Mouse (Mus musculus) monocyte, adult 5-6 weeks (primary cell): Measurements from ENCODE around the gene Pou3f1. TPM values are rescaled to one million over a fixed set of nuclear protein-coding genes. Genes with fewer than 3 reads are reported as not detected.

Experiments used
- ATAC-seq: fragments of 153-309, 156-312 bp; replicated peaks from 2 replicates; pipeline ENCODE4 v1.8.0; 2017; ENCODE audit warnings: mild to moderate bottlenecking; ENCODE audit not compliant: low TSS enrichment, insufficient number of reproducible peaks, severe bottlenecking, poor library complexity, low FRiP score
- total RNA-seq: library from RNA; stranded (forward); fragments of 200-1000, 200-491, 200-594 nt; gene quantifications from 3 replicates; pipeline ENCODE4 v1.2.3, GENCODE M21; 2017

The Pou3f1 gene
- total RNA-seq, 1 experiment from 2014 or later = not detected

GRCm38 (mm10) chr4:124682270-124682669 is 25.7 kb downstream of the Pou3f1 start:
- ATAC-seq = no peak

GRCm38 (mm10) chr4:124683474-124683873 is 26.9 kb downstream of the Pou3f1 start:
- no peak for ATAC-seq

DNA sequence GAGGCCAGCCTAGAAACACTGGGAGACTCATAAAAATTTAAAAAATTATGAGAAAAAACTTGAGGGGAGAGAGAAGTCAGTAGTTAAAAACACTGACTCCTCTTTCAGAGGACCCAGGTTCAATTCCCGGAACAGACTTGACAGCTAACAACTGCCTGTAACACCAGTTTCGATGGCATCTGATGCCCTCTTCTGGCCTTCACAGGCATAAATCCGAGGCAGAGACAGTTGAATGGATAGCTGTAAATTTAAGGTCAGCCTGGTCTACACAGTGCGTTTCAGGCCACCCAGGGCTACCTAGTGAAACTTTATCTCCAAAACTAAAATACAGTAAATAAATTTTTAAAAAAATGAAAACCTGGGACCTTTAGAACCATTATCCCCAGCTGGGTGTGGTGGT is 28.4 kb downstream of the Pou3f1 start:
- ATAC-seq = no peak

DNA sequence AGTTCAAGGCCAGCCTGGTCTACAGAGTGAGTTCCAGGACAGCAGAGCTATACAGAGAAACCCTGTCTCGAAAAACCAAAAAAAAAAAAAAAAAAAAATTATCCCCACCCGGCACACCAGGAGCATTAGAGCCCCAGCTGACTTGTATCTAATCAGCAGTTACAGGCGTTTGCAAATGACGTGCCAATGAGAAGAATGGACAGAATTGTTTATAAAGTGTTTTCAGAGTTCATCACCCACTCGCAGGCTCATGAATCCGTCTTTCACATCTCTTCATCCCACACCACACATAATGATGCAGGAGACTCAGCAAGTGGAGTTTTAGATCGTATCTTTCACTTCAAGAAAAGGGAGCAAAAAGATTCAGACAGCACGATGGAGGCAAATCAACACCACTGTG is 28.8 kb downstream of the Pou3f1 start:
- ATAC-seq = no peak

GRCm38 (mm10) chr4:124685897-124686402 is 29.3 kb downstream of the Pou3f1 start:
- no peak for ATAC-seq

DNA sequence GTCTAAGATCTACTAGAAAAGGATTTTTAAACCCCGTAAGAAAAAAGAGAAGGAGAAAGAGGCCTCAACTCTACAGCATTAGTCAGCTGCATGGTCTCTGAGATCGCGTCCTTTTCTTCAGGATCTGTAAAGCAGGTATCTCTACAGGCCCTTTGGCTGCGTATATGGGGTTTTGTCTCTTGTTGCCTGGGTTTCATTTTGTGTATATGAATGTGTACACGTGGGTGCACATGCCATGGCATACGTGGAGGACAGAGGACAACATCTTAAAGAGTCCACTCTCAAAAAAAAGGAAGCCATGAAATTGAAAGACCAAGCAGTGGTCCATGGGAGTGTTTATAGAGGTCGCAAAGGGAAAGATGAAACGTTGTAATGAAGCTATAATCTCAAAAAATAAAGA is 34.8 kb downstream of the Pou3f1 start:
- no peak for ATAC-seq

DNA sequence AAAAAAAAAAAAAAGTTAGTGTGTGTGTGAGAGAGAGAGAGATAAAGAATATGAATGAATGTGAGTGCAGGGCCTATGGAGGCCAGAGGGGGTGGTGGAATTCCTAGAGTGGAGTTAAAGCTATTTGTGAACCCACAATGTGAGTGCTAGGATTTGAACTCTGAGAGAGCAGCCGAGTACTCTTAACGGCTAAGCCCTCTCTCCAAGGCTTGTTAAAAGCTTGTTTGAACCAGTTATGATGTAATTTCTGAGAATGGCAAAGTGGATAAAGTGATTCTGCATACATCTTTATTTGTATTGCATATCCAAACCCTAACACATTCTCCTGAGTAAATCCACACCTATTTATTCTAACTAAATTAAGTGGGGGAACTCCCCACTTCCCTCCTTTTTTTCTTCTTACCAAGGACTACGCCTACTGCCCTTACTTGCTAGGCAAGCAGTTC is 35.8 kb downstream of the Pou3f1 start:
- no peak for ATAC-seq

GRCm38 (mm10) chr4:124693135-124693894 is 36.7 kb downstream of the Pou3f1 start, which contains the start of gene Utp11:
Gene Utp11, minus strand, starts transcription at chr4:124693600.
- ATAC-seq = peak; percentile 95

- no peak for ATAC-seq
Observed at GRCm38 (mm10) chr4:124694572-124694971, 38.0 kb downstream of the Pou3f1 start.

DNA sequence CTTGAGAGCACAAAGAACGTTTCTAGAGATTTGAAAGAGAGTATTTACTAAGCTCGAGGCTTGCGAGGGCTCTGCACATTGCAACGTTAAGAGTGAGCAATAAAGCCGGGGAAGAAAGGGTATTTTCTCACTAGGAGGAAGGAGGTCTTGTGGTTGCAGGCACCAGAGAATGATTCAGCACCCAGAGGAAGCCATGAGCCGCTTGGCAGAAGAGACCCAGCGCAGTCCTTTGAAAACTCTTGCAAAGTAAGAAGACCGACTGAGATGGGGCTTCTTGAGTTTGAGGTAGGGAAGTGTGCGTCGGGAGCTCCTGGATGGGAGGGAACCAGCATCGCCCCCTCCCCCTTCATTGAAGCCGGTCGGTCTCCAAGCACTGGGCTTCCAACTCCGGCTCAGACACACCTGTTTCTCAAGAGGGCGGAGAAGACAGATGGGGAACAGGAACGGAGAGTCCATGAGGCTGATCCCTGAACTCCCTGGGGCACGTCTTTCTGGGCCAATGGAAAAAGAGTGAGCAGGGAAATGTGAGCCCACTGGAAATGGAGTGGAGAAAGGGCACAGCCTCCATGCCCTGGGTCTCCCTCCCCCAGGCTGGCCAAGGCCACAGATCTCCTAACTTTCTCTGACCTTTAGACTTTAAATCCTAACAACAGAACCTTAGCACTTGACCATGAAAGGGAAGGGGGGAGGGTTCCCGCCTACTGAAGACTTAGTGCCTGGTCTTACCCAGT is 39.3 kb downstream of the Pou3f1 start:
- ATAC-seq = no peak

DNA sequence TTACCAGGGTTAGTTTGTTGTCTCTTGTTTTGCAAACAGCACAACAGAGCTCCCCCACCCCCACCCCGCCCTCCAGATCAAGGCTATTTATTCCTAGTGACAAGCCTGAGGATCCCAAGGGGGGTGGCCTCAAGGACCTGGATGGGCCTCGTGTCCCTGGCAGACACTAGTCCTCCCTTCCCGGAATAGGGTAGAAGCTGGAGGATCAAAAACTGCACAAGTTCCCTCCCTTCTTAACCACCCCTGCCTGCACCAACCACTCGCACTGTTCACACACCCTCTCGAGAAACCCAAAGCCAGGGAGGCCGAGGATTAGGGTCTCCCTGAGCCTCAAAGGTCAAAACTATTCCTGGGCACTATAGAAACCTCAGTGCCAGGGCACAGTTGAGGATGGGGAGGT is 43.2 kb downstream of the Pou3f1 start:
- no peak for ATAC-seq

DNA sequence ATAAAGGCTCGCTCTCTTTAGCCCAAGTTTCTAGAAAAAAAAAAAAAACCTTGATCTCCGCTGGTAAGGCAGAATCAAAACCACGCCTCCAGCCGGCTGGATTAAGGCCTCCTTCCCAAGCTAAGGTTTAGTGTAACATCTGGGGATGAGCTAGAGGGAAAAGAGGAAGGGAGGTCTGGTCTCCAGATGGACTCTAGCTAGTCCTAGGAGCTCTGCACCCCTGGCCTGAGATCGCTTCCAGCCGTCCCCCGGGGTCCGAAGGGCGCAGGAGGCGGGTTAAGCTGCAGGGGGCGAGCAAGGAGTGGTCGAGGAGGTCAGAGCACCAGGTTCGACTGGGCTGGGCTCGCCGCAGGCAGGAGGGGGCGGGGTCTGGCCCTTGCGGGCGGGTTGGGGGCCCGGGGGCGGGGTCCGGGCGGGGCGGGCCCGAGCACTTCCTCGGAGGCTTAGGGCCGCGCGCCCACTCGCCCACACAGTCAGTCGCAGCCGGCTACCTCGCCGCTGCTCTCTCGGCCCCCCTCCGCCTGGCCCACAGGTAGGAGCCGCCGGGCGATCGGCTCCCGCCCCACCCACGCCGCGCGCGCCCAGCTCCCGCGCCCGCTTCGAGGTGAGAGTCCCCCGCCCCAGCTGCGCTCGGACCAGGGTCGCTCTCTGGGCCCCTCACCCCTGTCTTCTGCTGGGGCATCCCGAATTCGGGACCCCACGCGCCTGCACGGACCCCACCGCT is 43.8 kb downstream of the Pou3f1 start, which contains the start of gene Fhl3:
Fhl3 (plus strand) TSS at position 454 of the 724 bp plus-strand sequence.
- 0 out of 2 replicates have a peak, but pooled peaks have one; percentile 19 for ATAC-seq

DNA sequence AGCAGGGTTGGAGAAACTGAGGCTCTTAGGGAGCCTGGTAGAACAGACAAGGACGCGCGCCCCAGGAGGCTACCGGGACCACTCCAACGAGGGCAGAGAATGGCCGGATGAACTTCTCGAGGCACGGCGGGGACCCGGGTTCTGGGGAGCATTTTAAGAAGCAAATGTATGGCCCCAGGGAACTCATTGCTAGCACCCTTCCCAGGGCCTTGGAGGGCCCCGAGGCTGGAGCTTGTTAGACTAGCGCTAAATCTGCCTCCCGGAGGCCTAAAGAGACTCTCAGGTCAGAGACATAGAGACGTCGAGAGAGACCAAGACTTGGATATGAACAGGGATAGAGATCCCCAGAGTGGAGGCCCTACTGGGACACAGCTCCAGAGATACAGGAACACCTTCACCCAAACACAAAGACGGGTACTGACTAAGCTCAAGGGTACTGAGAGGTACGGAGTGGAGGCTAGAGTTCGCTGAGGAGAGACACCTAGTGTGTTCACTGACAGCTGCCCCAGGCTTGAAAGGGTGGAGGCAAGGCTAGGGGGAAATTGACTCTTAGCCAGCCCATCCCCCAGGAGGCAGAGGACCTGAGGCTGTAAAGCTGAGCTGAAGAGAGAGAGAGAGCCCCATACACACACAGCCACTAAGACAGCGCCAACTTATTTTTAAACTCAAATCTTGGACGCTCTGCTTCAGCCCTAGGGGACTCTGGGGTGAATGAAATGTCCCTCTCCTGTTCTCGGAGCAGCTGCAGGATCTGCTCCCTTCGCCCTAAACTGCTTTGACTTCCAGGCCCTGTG is 44.6 kb downstream of the Pou3f1 start:
- ATAC-seq = no peak; the same call in 1 of the 2 replicates

DNA sequence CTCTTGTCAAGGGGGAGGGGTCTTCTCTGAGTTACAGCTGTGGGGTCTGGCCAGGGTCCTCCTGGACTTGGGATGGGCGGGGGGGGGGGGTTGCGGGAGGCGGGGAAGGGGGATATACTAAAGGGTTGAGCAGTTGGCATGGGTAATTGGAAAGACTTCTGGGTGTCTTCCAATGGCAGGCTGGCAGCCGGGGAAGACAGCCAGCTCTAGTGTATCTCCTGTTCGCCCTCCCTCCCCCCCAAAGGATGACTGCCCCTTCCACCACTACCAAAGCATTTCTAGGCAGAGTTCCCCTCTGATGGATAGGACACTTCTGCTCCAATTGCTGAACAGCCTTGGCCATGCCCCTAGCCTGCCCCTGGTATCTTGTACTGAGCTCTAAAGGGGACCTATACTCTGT is 45.3 kb downstream of the Pou3f1 start:
- no peak for ATAC-seq

GRCm38 (mm10) chr4:124703406-124703805 is 46.8 kb downstream of the Pou3f1 start:
- 0 out of 2 replicates have a peak, but pooled peaks have one; percentile 13 for ATAC-seq

- no peak for ATAC-seq
Observed at GRCm38 (mm10) chr4:124703881-124704796, 47.5 kb downstream of the Pou3f1 start.

DNA sequence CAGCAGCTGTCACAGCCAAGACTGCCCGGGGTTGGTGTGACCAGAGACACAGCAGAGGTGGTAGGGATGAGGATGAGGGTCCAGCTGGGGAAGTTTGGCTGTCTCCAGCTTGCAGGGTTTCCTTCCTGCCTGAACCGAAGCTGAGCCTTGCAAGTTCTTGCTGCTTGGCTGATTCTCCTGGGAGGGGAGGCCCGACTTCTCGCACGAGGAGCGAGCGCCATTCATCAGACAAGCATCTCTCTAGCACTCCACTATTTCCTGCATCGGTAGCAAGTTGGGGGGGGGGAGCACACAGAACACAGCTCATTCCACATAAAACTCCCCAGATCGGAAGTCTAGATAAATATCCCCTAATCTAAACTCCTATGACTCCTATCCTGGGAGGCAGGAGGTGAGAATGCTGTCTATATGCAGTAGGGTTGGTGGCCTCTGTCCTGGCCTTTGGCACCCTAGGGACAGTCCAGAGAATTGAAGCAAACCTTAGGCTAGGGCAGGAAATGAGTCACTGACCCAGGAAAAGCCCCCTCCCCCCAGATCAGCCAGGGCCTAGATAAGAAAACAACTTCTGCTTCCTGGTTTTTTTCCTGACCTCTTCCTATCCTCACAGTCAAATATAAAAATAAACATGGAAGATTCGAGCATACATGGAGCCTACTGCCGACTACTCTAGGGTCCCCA is 48.3 kb downstream of the Pou3f1 start:
- ATAC-seq = no peak
